Mouse (Mus musculus): Measurements from ENCODE around the gene Pccb. TPM values are rescaled to one million over a fixed set of nuclear protein-coding genes. Genes with fewer than 3 reads are reported as not detected.
A peak's percentile ranks its signal among the peaks of the same experiment; 100 is the strongest.

Pccb gene
- polyA plus RNA-seq, 1 experiment, result 354 TPM

DNA sequence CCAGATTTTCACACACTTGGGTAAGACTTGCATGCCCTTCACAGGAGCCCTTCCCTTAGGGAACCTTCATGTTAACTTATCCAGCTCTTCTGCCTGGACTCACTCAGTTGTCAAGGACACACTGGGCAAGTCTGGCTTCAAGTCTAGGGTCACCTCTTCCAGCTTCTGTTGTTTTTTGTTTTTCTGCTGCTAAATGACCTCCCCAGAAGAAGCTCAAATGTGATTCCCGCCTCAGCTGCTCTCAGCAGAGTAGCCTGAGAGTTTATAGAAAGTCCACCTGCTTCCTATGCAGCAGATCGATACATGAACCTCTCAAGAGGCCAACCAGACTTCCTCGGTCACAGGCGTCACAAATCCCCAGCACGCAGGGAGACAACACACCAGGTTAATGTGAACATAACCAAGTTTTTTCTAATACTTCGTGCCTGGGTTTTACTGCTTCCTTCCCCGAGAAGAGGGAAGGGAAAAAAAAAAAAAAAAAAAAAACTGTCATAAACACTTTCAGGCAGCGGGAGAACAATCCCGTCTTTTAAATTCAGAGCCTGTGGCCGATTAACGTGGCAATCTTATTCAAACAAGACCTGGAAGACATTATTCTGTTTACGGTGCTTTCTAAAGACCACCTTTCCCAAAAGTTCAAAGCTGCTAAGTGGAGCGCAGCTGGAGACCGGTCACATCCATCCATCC lies 794 bp downstream of the Pccb start:
- Histone ChIP-seq H3K27me3 (replicated peaks; ENCODE audit: control insufficient read depth, insufficient read depth, low read length) (no peaks in the 10 kb centered on the region), H3K4me3 (ENCODE audit: insufficient read depth, low read depth, low read length) (peak overlapping the region; percentile 94), H3K36me3 (ENCODE audit: control insufficient read depth, insufficient read depth, low read length) (no peaks in the 10 kb centered on the region), H3K27ac (ENCODE audit: insufficient read depth, low read depth, low read length) (peak overlapping the region; percentile 95), H3K4me1 (ENCODE audit: control insufficient read depth, insufficient read depth, low read length) (peaks cover 18% of the 10 kb centered on the region; the same call in 1 of the 2 replicates)
- no peak for TF ChIP-seq POLR2A (IDR thresholded peaks at IDR 0.05; ENCODE audit: low read depth, low read length)
- TF ChIP-seq CTCF (conservative IDR thresholded peaks at IDR 0.05; ENCODE audit: insufficient read depth, insufficient read length, low read depth, low read length), result no peak
- DNase-seq, result peak; percentile 26
- 1% methylated on average over 14 of the region's 14 CpGs for WGBS

DNA sequence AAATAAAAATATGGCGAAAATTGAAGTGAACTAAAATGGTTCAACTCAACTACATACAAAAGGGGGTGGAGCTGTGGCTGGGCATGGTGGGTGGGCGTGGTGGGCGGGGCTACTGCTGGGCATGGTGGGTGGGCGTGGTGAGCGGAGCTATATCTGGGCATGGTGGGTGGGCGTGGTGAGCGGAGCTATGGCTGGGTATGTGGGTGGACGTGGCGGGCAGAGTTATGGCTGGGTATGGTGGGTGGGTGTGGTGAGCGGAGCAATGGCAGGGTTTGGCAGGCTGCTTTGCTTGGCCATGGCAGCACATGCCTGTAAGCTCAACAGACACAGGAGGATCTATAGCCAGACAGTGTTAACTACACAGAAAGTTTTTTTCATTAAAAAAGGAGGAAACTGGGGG lies 15.9 kb downstream of the Pccb start:
- no peak for DNase-seq
- H3K36me3 ChIP-seq (ENCODE audit: control insufficient read depth, insufficient read depth, low read length), result no peaks in the 10 kb centered on the region
- WGBS, result 98% methylated on average over 10 of the region's 10 CpGs
- no peaks in the 10 kb centered on the region for H3K27me3 ChIP-seq (replicated peaks; ENCODE audit: control insufficient read depth, insufficient read depth, low read length)
- peaks cover 5% of the 10 kb centered on the region; the same call in 1 of the 2 replicates for H3K4me1 ChIP-seq (ENCODE audit: control insufficient read depth, insufficient read depth, low read length)
- no peak for TF ChIP-seq CTCF (conservative IDR thresholded peaks at IDR 0.05; ENCODE audit: insufficient read depth, insufficient read length, low read depth, low read length)
- TF ChIP-seq POLR2A (IDR thresholded peaks at IDR 0.05; ENCODE audit: low read depth, low read length), result no peak
- no peak overlapping the region for H3K4me3 ChIP-seq (ENCODE audit: insufficient read depth, low read depth, low read length)
- H3K27ac ChIP-seq (ENCODE audit: insufficient read depth, low read depth, low read length), result no peak overlapping the region

DNA sequence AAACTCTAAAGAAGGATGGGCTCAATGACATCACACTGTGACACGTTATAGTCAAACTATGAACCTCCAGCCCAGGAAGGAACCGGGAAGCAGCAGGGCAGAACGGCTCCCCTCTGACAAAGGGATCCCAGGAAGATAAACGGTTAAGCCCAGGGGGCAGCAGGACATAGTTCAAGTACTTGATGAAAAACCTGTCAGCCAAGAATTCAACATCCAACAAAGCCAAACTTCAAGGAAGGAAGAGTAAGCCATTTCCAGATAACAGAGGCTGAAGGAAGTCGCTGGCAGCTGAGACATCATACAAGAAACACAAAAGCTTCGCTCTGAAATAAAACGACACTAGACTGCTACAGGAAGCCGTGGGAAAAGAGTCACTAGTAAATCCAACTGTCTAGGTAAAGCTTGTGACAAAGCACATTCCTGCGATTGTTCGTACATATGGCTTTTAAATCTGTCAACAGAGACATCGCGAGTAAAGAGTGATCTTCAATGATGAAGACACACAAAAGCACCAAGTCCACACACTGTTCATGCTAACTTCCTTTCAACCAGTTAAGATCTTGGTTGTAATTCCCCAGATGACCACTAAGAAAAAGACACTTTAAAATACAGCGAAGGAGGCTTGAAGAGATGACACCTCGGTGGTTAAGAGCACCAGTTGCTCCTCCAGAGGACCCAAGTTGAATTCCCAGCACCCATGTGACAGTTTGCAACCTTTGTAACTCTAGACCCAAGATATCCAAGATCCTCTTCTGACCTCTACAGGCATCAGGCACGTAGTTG lies 16.8 kb downstream of the Pccb start:
- peak overlapping the region; percentile 81 for H3K27ac ChIP-seq (ENCODE audit: insufficient read depth, low read depth, low read length)
- no peak overlapping the region for H3K4me3 ChIP-seq (ENCODE audit: insufficient read depth, low read depth, low read length)
- no peak for TF ChIP-seq POLR2A (IDR thresholded peaks at IDR 0.05; ENCODE audit: low read depth, low read length)
- no peak for TF ChIP-seq CTCF (conservative IDR thresholded peaks at IDR 0.05; ENCODE audit: insufficient read depth, insufficient read length, low read depth, low read length)
- WGBS, result 48% methylated on average over 15 of the region's 15 CpGs
- no peaks in the 10 kb centered on the region for H3K27me3 ChIP-seq (replicated peaks; ENCODE audit: control insufficient read depth, insufficient read depth, low read length)
- peaks cover 5% of the 10 kb centered on the region; the same call in 1 of the 2 replicates for H3K4me1 ChIP-seq (ENCODE audit: control insufficient read depth, insufficient read depth, low read length)
- H3K36me3 ChIP-seq (ENCODE audit: control insufficient read depth, insufficient read depth, low read length), result no peaks in the 10 kb centered on the region
- peak; percentile 78 for DNase-seq

DNA sequence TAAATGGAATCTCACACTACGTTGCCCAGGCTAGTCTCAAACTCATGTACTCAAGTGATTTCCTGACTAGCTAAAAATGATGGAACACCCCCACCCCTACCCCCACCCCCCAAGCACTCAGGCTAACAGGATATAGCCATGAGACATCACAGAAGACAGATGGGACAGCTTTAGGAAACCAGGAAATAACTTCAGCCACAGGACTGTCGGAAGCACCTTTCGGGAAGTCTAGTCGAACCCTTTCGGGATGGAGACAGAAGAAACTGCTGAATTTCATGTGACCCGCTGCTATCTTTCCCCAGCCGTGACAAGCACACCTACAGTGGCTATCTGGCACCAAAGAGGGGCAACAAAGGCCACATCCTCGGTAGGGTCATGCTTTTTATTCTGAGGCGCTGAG lies 19.4 kb downstream of the Pccb start:
- DNase-seq, result peak; percentile 66
- Histone ChIP-seq H3K36me3 (ENCODE audit: control insufficient read depth, insufficient read depth, low read length) (no peaks in the 10 kb centered on the region), H3K27me3 (replicated peaks; ENCODE audit: control insufficient read depth, insufficient read depth, low read length) (no peaks in the 10 kb centered on the region), H3K4me3 (ENCODE audit: insufficient read depth, low read depth, low read length) (no peak overlapping the region), H3K27ac (ENCODE audit: insufficient read depth, low read depth, low read length) (peak overlapping the region; percentile 41), H3K4me1 (ENCODE audit: control insufficient read depth, insufficient read depth, low read length) (peaks cover 5% of the 10 kb centered on the region; the same call in 1 of the 2 replicates)
- WGBS, result 80% methylated on average over 9 of the region's 9 CpGs
- TF ChIP-seq POLR2A (IDR thresholded peaks at IDR 0.05; ENCODE audit: low read depth, low read length) (no peak), CTCF (conservative IDR thresholded peaks at IDR 0.05; ENCODE audit: insufficient read depth, insufficient read length, low read depth, low read length) (no peak)

DNA sequence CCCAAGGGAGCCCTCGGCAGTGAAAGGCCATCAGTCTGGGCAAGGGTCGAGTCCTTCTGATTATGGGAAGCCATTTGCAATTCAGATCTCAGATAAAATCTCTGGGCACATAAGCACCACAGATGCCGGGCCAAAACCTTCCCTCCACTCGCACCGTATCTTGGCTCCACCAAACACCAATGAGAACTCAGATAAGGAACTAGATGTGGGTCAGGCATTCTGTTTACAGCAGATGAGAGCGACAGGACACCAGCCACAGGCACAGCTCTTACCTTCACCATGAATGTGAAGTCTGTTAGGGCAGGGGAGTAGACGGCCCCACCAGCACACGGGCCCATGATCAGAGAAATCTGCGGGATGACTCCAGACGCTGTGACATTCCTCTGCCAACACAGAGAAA lies 22.3 kb downstream of the Pccb start:
- 80% methylated on average over 10 of the region's 10 CpGs for WGBS
- peak; percentile 14 for DNase-seq
- no peaks in the 10 kb centered on the region for H3K27me3 ChIP-seq (replicated peaks; ENCODE audit: control insufficient read depth, insufficient read depth, low read length)
- H3K27ac ChIP-seq (ENCODE audit: insufficient read depth, low read depth, low read length), result no peak overlapping the region
- no peak overlapping the region for H3K4me3 ChIP-seq (ENCODE audit: insufficient read depth, low read depth, low read length)
- no peaks in the 10 kb centered on the region for H3K36me3 ChIP-seq (ENCODE audit: control insufficient read depth, insufficient read depth, low read length)
- no peak for TF ChIP-seq CTCF (conservative IDR thresholded peaks at IDR 0.05; ENCODE audit: insufficient read depth, insufficient read length, low read depth, low read length)
- TF ChIP-seq POLR2A (IDR thresholded peaks at IDR 0.05; ENCODE audit: low read depth, low read length), result no peak
- no peaks in the 10 kb centered on the region for H3K4me1 ChIP-seq (ENCODE audit: control insufficient read depth, insufficient read depth, low read length)

DNA sequence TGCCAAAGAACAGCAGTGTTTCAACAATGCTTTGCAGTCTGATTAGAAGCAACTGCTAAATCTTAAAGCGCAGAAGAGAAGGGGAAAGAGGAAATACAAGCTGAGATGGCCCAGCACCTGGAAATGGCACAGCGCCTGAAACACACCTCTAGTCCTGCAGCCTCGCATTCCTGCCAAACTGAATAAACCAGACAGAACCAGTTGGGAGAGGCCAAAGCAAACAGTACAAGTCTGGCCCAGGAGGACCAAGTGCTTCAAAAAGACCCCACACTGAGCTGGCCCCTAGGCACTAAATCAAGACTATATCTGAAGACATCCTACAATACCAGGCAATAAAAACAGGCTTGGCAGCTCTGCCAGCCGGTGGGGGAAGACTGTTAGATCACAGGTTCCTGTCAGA lies 28.8 kb downstream of the Pccb start:
- peak; percentile 54 for DNase-seq
- no peak overlapping the region for H3K4me3 ChIP-seq (ENCODE audit: insufficient read depth, low read depth, low read length)
- no peak overlapping the region for H3K27ac ChIP-seq (ENCODE audit: insufficient read depth, low read depth, low read length)
- H3K4me1 ChIP-seq (ENCODE audit: control insufficient read depth, insufficient read depth, low read length), result no peaks in the 10 kb centered on the region; the same call in 1 of the 2 replicates
- H3K36me3 ChIP-seq (ENCODE audit: control insufficient read depth, insufficient read depth, low read length), result no peaks in the 10 kb centered on the region; the same call in 1 of the 2 replicates
- WGBS, result 34% methylated on average over 4 of the region's 4 CpGs
- TF ChIP-seq CTCF (conservative IDR thresholded peaks at IDR 0.05; ENCODE audit: insufficient read depth, insufficient read length, low read depth, low read length) (no peak), POLR2A (IDR thresholded peaks at IDR 0.05; ENCODE audit: low read depth, low read length) (no peak)
- H3K27me3 ChIP-seq (replicated peaks; ENCODE audit: control insufficient read depth, insufficient read depth, low read length), result no peaks in the 10 kb centered on the region

DNA sequence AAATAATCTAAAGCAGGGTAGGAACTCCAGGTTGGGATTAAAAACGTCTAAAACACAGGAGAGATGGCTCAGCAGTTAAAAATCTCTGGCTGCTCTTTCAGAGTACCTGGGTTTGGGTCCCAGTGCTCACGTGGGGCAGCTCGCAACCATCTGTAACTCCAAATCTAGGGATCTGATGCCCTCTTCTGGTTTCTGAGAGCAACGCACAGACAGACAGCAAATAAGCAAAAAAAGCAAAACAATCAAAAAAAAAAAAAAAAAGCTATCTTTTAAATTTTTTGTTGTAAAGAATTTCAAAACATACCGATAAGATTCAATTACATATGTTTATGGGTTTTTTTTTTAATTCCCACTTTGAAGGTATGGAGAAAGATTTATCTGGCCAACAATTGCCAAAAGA lies 31.4 kb downstream of the Pccb start:
- peaks cover 2% of the 10 kb centered on the region; the same call in 1 of the 2 replicates for H3K36me3 ChIP-seq (ENCODE audit: control insufficient read depth, insufficient read depth, low read length)
- H3K27ac ChIP-seq (ENCODE audit: insufficient read depth, low read depth, low read length), result no peak overlapping the region
- H3K27me3 ChIP-seq (replicated peaks; ENCODE audit: control insufficient read depth, insufficient read depth, low read length), result no peaks in the 10 kb centered on the region
- TF ChIP-seq CTCF (conservative IDR thresholded peaks at IDR 0.05; ENCODE audit: insufficient read depth, insufficient read length, low read depth, low read length) (no peak), POLR2A (IDR thresholded peaks at IDR 0.05; ENCODE audit: low read depth, low read length) (no peak)
- no peaks in the 10 kb centered on the region; the same call in 1 of the 2 replicates for H3K4me1 ChIP-seq (ENCODE audit: control insufficient read depth, insufficient read depth, low read length)
- no peak overlapping the region for H3K4me3 ChIP-seq (ENCODE audit: insufficient read depth, low read depth, low read length)
- WGBS, result 96% methylated on average over 5 of the region's 5 CpGs
- DNase-seq, result no peak
